Mouse (Mus musculus) heart, adult 2 months (tissue): Measurements from ENCODE around the gene Gphb5.

Experiments
- CTCF ChIP-seq: fragments of 200-600 bp; IDR thresholded peaks from 2 replicates; pipeline ENCODE4 v1.8.1; 2022; ENCODE audit warnings: antibody characterized with exemption, mild to moderate bottlenecking, moderate library complexity
- EP300 ChIP-seq: fragments of 200-500 bp; IDR thresholded peaks from 2 replicates; pipeline ENCODE4 v1.6.1; 2011; ENCODE audit warnings: low read depth, low read length, control low read depth; ENCODE audit not compliant: insufficient read depth
- POLR2A ChIP-seq: fragments of 200-500 bp; IDR thresholded peaks from 2 replicates; pipeline ENCODE4 v1.6.1; 2011; ENCODE audit warnings: mild to moderate bottlenecking, low read depth, low read length, control low read depth; ENCODE audit not compliant: insufficient read depth

GRCm38 (mm10) chr12:75453441-75453840, 36.9 kb upstream of the Gphb5 start:
- no peak for TF ChIP-seq POLR2A
- TF ChIP-seq CTCF: no peak
- TF ChIP-seq EP300: no peak
